Mouse (Mus musculus): ENCODE data around the gene 9430097D07Rik. TPM values are rescaled to one million over a fixed set of nuclear protein-coding genes. Genes with fewer than 3 reads are reported as not detected.
A peak's percentile ranks its signal among the peaks of the same experiment; 100 is the strongest.

Gene 9430097D07Rik
- polyA plus RNA-seq, 1 experiment: not detected

DNA sequence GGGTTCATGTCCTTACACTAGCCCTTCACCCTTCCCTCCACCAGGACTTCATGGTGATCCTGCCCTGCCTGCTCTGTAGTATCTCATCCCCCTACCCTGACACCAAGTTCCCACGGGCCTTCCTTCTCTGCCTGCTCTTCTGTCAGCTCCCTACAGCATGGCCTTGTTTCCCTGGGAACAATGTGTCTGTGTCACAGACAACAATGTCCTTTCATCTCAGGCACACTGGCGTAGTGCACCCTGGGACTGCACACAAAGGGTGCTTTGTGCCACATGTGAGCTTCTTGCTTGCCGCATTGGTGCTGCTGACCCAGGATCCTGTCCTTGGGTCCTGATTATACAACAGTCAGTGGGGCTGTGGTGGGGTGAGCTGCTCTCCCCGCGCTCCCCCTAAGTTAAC is 15.9 kb downstream of the 9430097D07Rik start:
- DNase-seq (ENCODE audit: low spot score): no peak

GRCm38 (mm10) chr2:32556019-32556418 is 19.5 kb downstream of the 9430097D07Rik start:
- DNase-seq (ENCODE audit: low spot score): no peak

DNA sequence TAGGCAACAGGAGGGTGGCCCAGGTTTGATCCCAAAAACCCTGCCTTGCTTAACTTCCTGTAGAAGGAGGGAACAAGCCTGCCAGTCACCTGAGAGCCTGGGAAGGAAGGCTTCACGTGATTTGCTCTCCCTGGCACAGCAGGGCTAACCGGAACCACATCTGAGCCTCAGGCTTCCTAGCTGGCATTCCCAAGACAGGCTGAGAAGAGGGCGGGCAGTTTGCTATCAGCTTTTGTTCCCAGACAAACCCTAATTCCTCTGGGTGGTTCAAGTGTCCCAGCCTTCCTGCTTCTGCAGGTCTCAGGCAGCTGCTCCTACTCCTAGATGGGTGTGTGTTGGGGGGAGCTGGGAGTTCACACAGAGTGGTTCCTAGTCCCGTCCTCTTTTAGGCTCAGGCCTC is 20.0 kb downstream of the 9430097D07Rik start:
- no peak for DNase-seq (ENCODE audit: low spot score)

DNA sequence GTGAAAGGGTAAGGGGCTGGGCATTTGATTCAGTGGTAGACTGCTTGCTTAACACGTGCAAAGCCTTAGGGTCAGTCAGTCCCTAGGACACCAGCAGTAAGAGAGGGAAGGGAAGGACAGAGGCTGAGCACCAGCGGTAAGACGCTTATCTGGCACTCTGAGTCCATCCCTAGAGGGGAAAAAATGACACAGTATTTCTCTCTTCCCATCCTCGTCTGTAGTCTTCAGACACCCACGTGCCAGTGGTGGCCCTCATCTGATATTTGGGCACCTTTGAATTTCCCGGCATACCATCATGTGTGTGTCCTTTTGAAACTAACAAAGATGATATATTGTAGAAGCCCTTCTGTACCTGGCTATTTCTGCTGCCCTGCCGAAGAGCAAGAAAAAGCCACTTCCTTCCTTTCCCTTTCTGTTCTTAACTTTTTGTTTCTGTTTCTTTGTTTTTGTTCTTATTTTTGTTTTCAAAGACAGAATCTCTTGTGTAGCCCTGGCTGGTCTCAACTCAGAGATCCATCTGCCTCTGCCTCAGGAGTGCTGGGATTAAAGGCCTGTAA is 21.8 kb downstream of the 9430097D07Rik start:
- no peak for DNase-seq (ENCODE audit: low spot score)

- DNase-seq (ENCODE audit: low spot score): no peak
These were observed 24.2 kb downstream of the 9430097D07Rik start for GRCm38 (mm10) chr2:32551236-32551635.

DNA sequence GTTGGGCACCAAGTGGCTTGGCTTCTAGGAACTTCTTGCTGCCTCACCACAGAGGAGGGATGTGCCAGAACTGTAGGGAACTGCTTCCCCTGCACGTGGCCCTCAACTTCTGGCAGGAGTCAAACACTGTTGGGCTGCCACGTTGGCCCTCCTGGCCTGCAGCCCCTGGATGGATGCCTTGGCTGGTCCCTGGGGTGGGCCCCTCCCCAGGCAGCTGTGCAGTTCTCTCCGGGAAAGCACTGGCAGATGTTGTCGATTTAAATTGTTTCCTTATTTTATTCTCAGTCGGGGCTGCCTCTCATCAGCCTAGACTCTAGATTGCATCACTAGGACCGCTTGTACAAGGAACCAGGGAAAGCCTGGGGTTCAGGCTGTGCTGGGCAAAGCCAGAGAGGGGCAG is 25.7 kb downstream of the 9430097D07Rik start:
- DNase-seq (ENCODE audit: low spot score): no peak

DNA sequence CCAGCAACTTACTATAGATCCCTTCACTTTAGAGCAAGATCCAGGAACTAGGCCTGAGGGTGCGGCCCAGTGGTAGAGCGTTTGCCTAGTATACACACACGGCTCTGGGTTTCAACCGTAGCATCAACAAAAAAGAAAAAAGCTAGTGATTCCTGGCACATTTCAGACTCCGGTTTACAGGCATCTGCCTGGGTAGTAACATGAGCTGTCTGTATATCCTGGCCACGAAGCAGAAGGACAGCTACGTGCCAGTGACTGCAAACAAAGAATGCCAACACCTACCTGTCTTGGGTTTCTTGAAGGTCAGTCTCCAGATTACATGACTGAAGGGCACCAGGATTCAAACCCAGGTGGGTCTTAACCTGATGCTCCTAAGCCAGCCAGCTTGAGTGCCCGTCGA is 26.3 kb downstream of the 9430097D07Rik start:
- no peak for DNase-seq (ENCODE audit: low spot score)

GRCm38 (mm10) chr2:32547964-32548739 is 27.3 kb downstream of the 9430097D07Rik start:
- no peak for DNase-seq (ENCODE audit: low spot score)

DNA sequence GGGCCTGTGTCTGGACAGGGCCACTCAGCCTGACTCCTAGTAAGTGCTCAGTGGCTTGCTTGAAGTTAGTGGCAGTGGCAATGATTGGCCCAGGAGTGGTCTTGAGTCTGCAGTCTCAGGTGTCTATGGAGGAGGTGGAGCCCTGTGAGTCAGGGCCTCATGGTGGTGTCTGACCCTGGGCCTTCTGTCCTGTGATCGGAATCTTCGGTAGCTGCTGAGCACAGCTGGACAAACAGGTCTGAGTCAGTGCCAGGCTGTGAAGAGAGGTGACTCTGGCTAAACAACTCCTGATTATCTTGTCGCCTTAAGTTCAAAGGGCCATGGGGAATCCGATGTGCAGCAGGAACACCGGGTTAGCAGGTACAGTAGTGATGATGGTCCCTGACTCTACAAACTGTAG is 28.1 kb downstream of the 9430097D07Rik start:
- DNase-seq (ENCODE audit: low spot score): no peak

- DNase-seq (ENCODE audit: low spot score): no peak
These were observed 28.5 kb downstream of the 9430097D07Rik start for GRCm38 (mm10) chr2:32546951-32547350.

GRCm38 (mm10) chr2:32543031-32543449 is 32.4 kb downstream of the 9430097D07Rik start:
- DNase-seq (ENCODE audit: low spot score): no peak

- no peak for DNase-seq (ENCODE audit: low spot score)
These were observed 33.4 kb downstream of the 9430097D07Rik start for GRCm38 (mm10) chr2:32541986-32542573.

GRCm38 (mm10) chr2:32541333-32541908 is 34.1 kb downstream of the 9430097D07Rik start:
- no peak for DNase-seq (ENCODE audit: low spot score)

DNA sequence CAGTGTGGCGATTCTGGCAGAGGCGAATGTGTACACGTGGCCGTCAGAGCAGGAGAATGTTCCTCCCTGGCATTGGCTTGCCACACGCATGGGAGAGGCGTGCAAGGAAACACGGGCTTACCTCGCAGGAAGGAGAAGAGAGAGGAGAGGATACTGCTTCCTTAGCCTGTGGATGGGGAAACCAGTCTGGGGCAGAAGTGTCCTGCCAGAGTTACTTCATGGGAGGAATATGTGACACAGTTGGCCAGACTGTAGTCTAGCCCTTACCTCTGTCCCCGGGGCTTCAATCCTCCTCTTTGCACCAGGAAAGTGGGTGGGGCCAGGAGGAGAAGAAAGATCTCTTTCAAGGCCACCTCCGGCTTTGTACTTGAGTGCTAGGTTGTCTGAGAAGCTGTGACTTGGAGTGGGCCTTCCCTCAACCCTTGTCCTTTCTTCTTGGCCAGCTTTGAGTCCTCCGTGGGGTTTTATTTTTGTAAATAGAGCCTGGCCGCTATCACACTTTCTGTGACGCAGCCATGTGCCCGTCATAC is 36.0 kb downstream of the 9430097D07Rik start:
- no peak for DNase-seq (ENCODE audit: low spot score)

- DNase-seq (ENCODE audit: low spot score): no peak
These were observed 37.0 kb downstream of the 9430097D07Rik start for GRCm38 (mm10) chr2:32538461-32538860.

DNA sequence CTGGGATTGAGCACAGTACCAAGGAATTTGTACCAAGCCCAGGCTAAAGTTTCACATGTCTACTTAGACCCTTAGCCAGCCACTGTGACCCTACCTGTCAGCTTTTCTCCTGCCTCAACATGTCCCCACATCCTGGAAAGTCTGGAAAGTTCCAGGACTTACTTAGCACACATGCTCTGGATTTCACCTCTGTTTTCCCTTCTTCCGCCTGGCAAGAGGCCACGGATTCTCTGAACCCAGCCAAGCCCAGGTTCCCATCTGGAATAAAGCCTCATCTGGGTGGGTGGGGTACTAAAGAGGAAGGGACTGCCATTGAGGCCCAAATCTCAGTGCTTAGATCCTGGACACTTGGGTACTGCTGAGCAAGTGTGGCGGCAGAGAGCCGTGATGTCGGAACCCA is 37.5 kb downstream of the 9430097D07Rik start:
- DNase-seq (ENCODE audit: low spot score): no peak

DNA sequence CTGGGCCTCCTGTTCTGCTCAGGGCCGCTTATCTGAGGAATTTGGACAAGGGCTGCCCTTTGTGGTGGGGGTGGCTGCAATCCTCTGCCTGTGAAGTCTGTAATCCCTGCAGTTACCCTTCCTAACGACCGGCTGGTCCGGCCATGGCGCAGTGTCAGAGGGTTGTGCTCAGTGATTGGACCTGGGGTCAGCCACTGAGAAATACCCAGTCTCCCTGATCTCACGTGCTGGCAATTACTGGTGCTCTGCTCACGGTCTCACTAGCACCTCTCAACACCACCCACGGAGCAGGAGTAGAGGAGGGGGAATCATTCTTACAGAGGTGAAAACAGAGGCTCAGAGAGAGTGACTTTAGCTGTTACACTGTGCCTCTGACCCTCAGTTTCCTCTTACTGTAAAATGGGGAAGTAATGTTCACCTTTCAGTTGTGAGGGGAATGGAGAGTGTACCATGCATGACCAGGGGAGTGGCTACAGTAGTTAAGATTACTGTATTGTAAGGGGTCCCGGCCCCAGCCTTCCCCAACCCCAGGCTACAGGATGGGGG is 38.1 kb downstream of the 9430097D07Rik start:
- DNase-seq (ENCODE audit: low spot score): no peak

- DNase-seq (ENCODE audit: low spot score): no peak
These were observed 38.7 kb downstream of the 9430097D07Rik start for GRCm38 (mm10) chr2:32536634-32537359.

- no peak for DNase-seq (ENCODE audit: low spot score)
These were observed 39.3 kb downstream of the 9430097D07Rik start for GRCm38 (mm10) chr2:32536086-32536633.

GRCm38 (mm10) chr2:32535501-32535991 is 39.9 kb downstream of the 9430097D07Rik start:
- peak; percentile 81 for DNase-seq (ENCODE audit: low spot score)

Measured in urinary bladder, adult 2 months (tissue).